Mouse (Mus musculus): ENCODE results near the gene Olfr91. TPM values are rescaled to one million over a fixed set of nuclear protein-coding genes. Genes with fewer than 3 reads are reported as not detected.

The Olfr91 gene
- polyA plus RNA-seq, 1 experiment from 2014 or later, result not detected

- DNase-seq (ENCODE audit: low spot score), result peak; percentile 84
- peak overlapping the region; percentile 81 for H3K27ac ChIP-seq
- H3K36me3 ChIP-seq, result peaks cover 23% of the 10 kb centered on the region
- peaks cover 29% of the 10 kb centered on the region for H3K27me3 ChIP-seq (ENCODE audit: low read depth, poor library complexity, severe bottlenecking)
- H3K9me3 ChIP-seq (replicated peaks), result no peaks in the 10 kb centered on the region
- 2% methylated on average over 22 of the region's 22 CpGs for WGBS
- H3K4me1 ChIP-seq, result peaks cover 43% of the 10 kb centered on the region
- H3K4me3 ChIP-seq, result peak overlapping the region; percentile 64
Measured at GRCm38 (mm10) chr17:37050399-37050798, 47.7 kb downstream of the Olfr91 start.

- Histone ChIP-seq H3K9me3 (replicated peaks) (no peaks in the 10 kb centered on the region), H3K27ac (peak overlapping the region; percentile 81; the same call in 1 of the 2 replicates), H3K4me3 (peak overlapping the region; percentile 64), H3K36me3 (peaks cover 16% of the 10 kb centered on the region), H3K27me3 (ENCODE audit: low read depth, poor library complexity, severe bottlenecking) (peaks cover 29% of the 10 kb centered on the region), H3K4me1 (peaks cover 48% of the 10 kb centered on the region)
- WGBS, result 2% methylated on average over 39 of the region's 39 CpGs
- DNase-seq (ENCODE audit: low spot score), result peak; percentile 82
Measured at GRCm38 (mm10) chr17:37049570-37050310, 48.3 kb downstream of the Olfr91 start.

GRCm38 (mm10) chr17:37048383-37048782, 49.7 kb downstream of the Olfr91 start:
- no peak for DNase-seq (ENCODE audit: low spot score)
- WGBS, result 66% methylated on average over 7 of the region's 7 CpGs
- Histone ChIP-seq H3K27me3 (ENCODE audit: low read depth, poor library complexity, severe bottlenecking) (peaks cover 29% of the 10 kb centered on the region), H3K27ac (no peak overlapping the region), H3K4me3 (no peak overlapping the region), H3K36me3 (peaks cover 4% of the 10 kb centered on the region; the same call in 1 of the 2 replicates), H3K4me1 (peaks cover 48% of the 10 kb centered on the region), H3K9me3 (replicated peaks) (no peaks in the 10 kb centered on the region)

GRCm38 (mm10) chr17:37047981-37048380, 50.1 kb downstream of the Olfr91 start:
- no peak for DNase-seq (ENCODE audit: low spot score)
- Histone ChIP-seq H3K4me3 (no peak overlapping the region), H3K4me1 (peaks cover 48% of the 10 kb centered on the region), H3K27ac (no peak overlapping the region), H3K36me3 (no peaks in the 10 kb centered on the region), H3K9me3 (replicated peaks) (no peaks in the 10 kb centered on the region), H3K27me3 (ENCODE audit: low read depth, poor library complexity, severe bottlenecking) (peaks cover 29% of the 10 kb centered on the region)
- WGBS, result 39% methylated on average over 3 of the region's 3 CpGs

GRCm38 (mm10) chr17:37047332-37047976, 50.6 kb downstream of the Olfr91 start:
- H3K36me3 ChIP-seq, result no peaks in the 10 kb centered on the region
- peaks cover 29% of the 10 kb centered on the region for H3K27me3 ChIP-seq (ENCODE audit: low read depth, poor library complexity, severe bottlenecking)
- peaks cover 48% of the 10 kb centered on the region for H3K4me1 ChIP-seq
- 17% methylated on average over 19 of the region's 19 CpGs for WGBS
- H3K4me3 ChIP-seq, result peak overlapping the region; percentile 94
- H3K9me3 ChIP-seq (replicated peaks), result no peaks in the 10 kb centered on the region
- no peak overlapping the region for H3K27ac ChIP-seq
- DNase-seq (ENCODE audit: low spot score), result no peak

DNA sequence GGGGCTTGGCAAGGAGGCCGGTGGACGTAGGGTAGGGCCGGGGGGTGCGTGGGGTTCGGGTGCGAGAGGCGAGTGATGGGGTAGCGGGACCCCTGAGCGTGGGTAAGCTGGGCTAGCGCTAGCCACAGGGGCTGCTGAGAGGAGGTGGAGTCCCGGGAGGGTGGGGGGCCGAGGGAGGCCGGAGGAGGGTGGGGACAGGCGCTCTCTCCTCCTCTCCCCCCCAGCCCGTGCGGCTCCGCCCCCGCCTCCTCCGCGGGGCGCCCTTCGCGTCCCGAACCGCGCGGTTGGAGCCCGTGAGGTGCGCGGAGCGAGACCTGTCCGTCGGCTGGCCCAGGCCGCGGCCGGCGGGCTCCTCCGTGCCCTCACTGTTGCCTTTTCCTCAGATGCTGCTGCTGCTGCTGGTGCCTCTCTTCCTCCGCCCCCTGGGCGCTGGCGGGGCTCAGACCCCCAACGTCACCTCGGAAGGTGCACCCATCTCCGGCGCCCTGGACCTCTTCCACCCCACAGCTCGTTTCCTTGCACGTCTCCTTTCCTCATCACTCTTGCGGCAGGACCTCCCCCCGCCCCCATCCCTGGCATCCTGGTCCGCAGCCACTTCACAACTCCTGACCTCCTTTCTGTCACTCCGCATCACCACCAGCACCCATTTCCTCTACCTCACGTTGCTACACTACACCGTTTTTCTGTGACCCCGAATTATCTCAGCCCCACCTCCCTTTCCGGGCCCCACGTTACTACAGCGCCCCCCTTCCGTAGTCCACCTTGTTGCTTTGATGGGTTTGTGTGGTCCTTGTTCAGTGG, 51.6 kb downstream of the Olfr91 start:
- DNase-seq (ENCODE audit: low spot score), result peak; percentile 82
- WGBS, result under 1% methylated on average over 48 of the region's 58 CpGs
- Histone ChIP-seq H3K27me3 (ENCODE audit: low read depth, poor library complexity, severe bottlenecking) (peaks cover 29% of the 10 kb centered on the region), H3K36me3 (no peaks in the 10 kb centered on the region), H3K4me3 (peak overlapping the region; percentile 94), H3K9me3 (replicated peaks) (no peaks in the 10 kb centered on the region), H3K4me1 (peaks cover 48% of the 10 kb centered on the region), H3K27ac (peak overlapping the region; percentile 96)

DNA sequence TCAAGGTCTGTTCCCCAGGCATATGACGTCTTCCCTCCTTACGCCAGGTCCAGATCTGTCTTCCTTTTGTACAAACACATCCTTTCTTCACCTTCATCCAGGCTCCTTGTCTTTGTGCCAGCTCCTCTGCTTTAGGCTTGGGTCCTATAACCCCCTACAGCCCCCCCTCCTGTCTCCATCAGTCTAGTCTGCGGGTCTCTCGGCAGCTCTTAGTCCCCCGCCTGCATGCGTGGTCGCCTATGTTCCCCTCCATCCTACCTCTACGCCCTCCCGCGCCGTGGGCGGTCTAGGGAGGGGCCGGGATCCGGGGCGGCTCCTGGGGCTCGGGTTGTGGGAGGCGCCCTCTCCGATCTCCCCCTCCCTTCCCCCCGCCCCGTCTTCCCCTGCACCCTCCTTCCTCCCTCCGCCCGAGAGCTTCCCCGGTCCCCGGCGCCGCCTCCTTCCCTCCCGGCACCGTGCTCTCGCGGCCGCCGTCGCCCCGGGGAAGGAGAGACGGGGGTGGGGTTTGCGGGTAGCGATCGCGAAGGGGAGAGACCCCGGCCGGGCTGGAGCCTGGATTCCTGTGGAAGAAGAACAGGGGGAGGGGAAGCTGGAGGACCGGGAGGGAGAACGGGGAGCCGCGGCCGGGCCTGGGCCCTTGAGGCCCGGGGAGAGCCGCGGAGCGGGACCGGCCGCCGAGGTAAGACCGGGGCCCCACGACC, 52.3 kb downstream of the Olfr91 start, which contains the start of gene Gabbr1:
TSS of gene Gabbr1 (plus strand) at position 356 of the 701 bp plus-strand sequence.
- H3K4me1 ChIP-seq, result peaks cover 41% of the 10 kb centered on the region
- 1% methylated on average over 53 of the region's 55 CpGs for WGBS

GRCm38 (mm10) chr17:37044651-37045244, 53.3 kb downstream of the Olfr91 start:
- H3K4me3 ChIP-seq, result peak overlapping the region; percentile 94
- H3K4me1 ChIP-seq, result peaks cover 33% of the 10 kb centered on the region
- WGBS, result 83% methylated on average over 7 of the region's 7 CpGs
- H3K27me3 ChIP-seq (ENCODE audit: low read depth, poor library complexity, severe bottlenecking), result peaks cover 28% of the 10 kb centered on the region
- no peaks in the 10 kb centered on the region for H3K9me3 ChIP-seq (replicated peaks)
- H3K27ac ChIP-seq, result peak overlapping the region; percentile 96; the same call in 1 of the 2 replicates
- H3K36me3 ChIP-seq, result no peaks in the 10 kb centered on the region
- no peak for DNase-seq (ENCODE audit: low spot score)

More for the DNA sequence above, 52.3 kb downstream of the Olfr91 start, which contains the start of gene Gabbr1:
- H3K27me3 ChIP-seq (ENCODE audit: low read depth, poor library complexity, severe bottlenecking), result peaks cover 29% of the 10 kb centered on the region
- H3K9me3 ChIP-seq (replicated peaks), result no peaks in the 10 kb centered on the region
- peak; percentile 89 for DNase-seq (ENCODE audit: low spot score)
- H3K36me3 ChIP-seq, result no peaks in the 10 kb centered on the region
- H3K27ac ChIP-seq, result peak within 1 kb of the TSS; percentile 96
- peak within 1 kb of the TSS; percentile 94 for H3K4me3 ChIP-seq

Other genes starting within 250 kb of the Olfr91 start
- gene Trim15, start 231.1 kb downstream of the Olfr91 start, polyA plus RNA-seq (2016; fragmentation: Nextera tagmentation; extraction: Ambion mirVana), result 0.18 and 0.30 TPM in 2 replicates
- gene Trim10, start 228.7 kb downstream of the Olfr91 start, polyA plus RNA-seq (2016; fragmentation: Nextera tagmentation; extraction: Ambion mirVana), result 5.1 and 5.8 TPM in 2 replicates
- not detected in 2 replicates for gene Trim40, start 208.2 kb downstream of the Olfr91 start, polyA plus RNA-seq (2016; fragmentation: Nextera tagmentation; extraction: Ambion mirVana)
- gene Trim31, start 200.2 kb downstream of the Olfr91 start, polyA plus RNA-seq (2016; fragmentation: Nextera tagmentation; extraction: Ambion mirVana), result not detected in 2 replicates
- gene Rnf39, start 155.4 kb downstream of the Olfr91 start, polyA plus RNA-seq (2016; fragmentation: Nextera tagmentation; extraction: Ambion mirVana), result 0.13 and 0.45 TPM in 2 replicates
- 152 and 174 TPM in 2 replicates for gene Ppp1r11, start 146.5 kb downstream of the Olfr91 start, polyA plus RNA-seq (2016; fragmentation: Nextera tagmentation; extraction: Ambion mirVana)
- gene Znrd1, start 139.7 kb downstream of the Olfr91 start, polyA plus RNA-seq (2016; fragmentation: Nextera tagmentation; extraction: Ambion mirVana), result 107 and 114 TPM in 2 replicates
- gene Znrd1as, start 139.7 kb downstream of the Olfr91 start, polyA plus RNA-seq (2016; fragmentation: Nextera tagmentation; extraction: Ambion mirVana), result 8.9 and 9.5 TPM in 2 replicates
- not detected in 2 replicates for gene 2410137M14Rik, start 117.0 kb downstream of the Olfr91 start, polyA plus RNA-seq (2016; fragmentation: Nextera tagmentation; extraction: Ambion mirVana)
- gene H2-M5, start 108.7 kb downstream of the Olfr91 start, polyA plus RNA-seq (2016; fragmentation: Nextera tagmentation; extraction: Ambion mirVana), result 0.55 and 1.2 TPM in 2 replicates
- 69.9 and 92.6 TPM in 2 replicates for gene Zfp57, start 97.1 kb downstream of the Olfr91 start, polyA plus RNA-seq (2016; fragmentation: Nextera tagmentation; extraction: Ambion mirVana)
- 0.08 and 0.20 TPM in 2 replicates for gene Mog, start 74.9 kb downstream of the Olfr91 start, polyA plus RNA-seq (2016; fragmentation: Nextera tagmentation; extraction: Ambion mirVana)
- gene Gabbr1, start 52.3 kb downstream of the Olfr91 start, polyA plus RNA-seq (2016; fragmentation: Nextera tagmentation; extraction: Ambion mirVana), result 6.6 and 9.0 TPM in 2 replicates
- 0.06 TPM in 1 of 2 replicates, not detected in the other for gene Olfr90, start 9.8 kb downstream of the Olfr91 start, polyA plus RNA-seq (2016; fragmentation: Nextera tagmentation; extraction: Ambion mirVana)
- gene Olfr92, start 21.8 kb upstream of the Olfr91 start, polyA plus RNA-seq (2016; fragmentation: Nextera tagmentation; extraction: Ambion mirVana), result not detected in 2 replicates
- not detected in 2 replicates for gene Olfr93, start 63.2 kb upstream of the Olfr91 start, polyA plus RNA-seq (2016; fragmentation: Nextera tagmentation; extraction: Ambion mirVana)
- gene Ubd, start 95.6 kb upstream of the Olfr91 start, polyA plus RNA-seq (2016; fragmentation: Nextera tagmentation; extraction: Ambion mirVana), result not detected in 2 replicates
- gene Olfr94, start 102.7 kb upstream of the Olfr91 start, polyA plus RNA-seq (2016; fragmentation: Nextera tagmentation; extraction: Ambion mirVana), result not detected in 2 replicates
- not detected in 2 replicates for gene Olfr95, start 114.8 kb upstream of the Olfr91 start, polyA plus RNA-seq (2016; fragmentation: Nextera tagmentation; extraction: Ambion mirVana)
- not detected in 2 replicates for gene Olfr96, start 121.9 kb upstream of the Olfr91 start, polyA plus RNA-seq (2016; fragmentation: Nextera tagmentation; extraction: Ambion mirVana)
- not detected in 2 replicates for gene Olfr97, start 139.1 kb upstream of the Olfr91 start, polyA plus RNA-seq (2016; fragmentation: Nextera tagmentation; extraction: Ambion mirVana)
- gene Olfr98, start 165.5 kb upstream of the Olfr91 start, polyA plus RNA-seq (2016; fragmentation: Nextera tagmentation; extraction: Ambion mirVana), result not detected in 2 replicates
- gene H2-M3, start 171.9 kb upstream of the Olfr91 start, polyA plus RNA-seq (2016; fragmentation: Nextera tagmentation; extraction: Ambion mirVana), result 0.64 and 0.74 TPM in 2 replicates
- gene Olfr99, start 185.2 kb upstream of the Olfr91 start, polyA plus RNA-seq (2016; fragmentation: Nextera tagmentation; extraction: Ambion mirVana), result not detected in 2 replicates
- not detected in 2 replicates for gene Olfr101, start 206.0 kb upstream of the Olfr91 start, polyA plus RNA-seq (2016; fragmentation: Nextera tagmentation; extraction: Ambion mirVana)
- gene Olfr102, start 218.8 kb upstream of the Olfr91 start, polyA plus RNA-seq (2016; fragmentation: Nextera tagmentation; extraction: Ambion mirVana), result not detected in 2 replicates
- gene Olfr103, start 241.4 kb upstream of the Olfr91 start, polyA plus RNA-seq (2016; fragmentation: Nextera tagmentation; extraction: Ambion mirVana), result not detected in 2 replicates

All from limb, embryonic 10.5 days (tissue).